Mouse (Mus musculus): Measurements from ENCODE around the gene Hist1h3a. TPM values are rescaled to one million over a fixed set of nuclear protein-coding genes. Genes with fewer than 3 reads are reported as not detected.
A peak's percentile ranks its signal among the peaks of the same experiment; 100 is the strongest.
"Not testable (repeated sequence)": the region's sequence is repeated elsewhere in the genome, so short reads cannot be mapped to it uniquely, and the experiment has no call there.

Gene Hist1h3a
- polyA plus RNA-seq, 1 experiment, result 1.4 TPM

GRCm38 (mm10) chr13:23738041-23738440 is 24.1 kb downstream of the Hist1h3a start:
- TF ChIP-seq POLR2A (IDR thresholded peaks at IDR 0.05; ENCODE audit: extremely low read depth, insufficient read depth, low read length), result no peak
- no peak for TF ChIP-seq CTCF (IDR thresholded peaks at IDR 0.05; ENCODE audit: extremely low read depth, insufficient read depth, low read length)
- Histone ChIP-seq H3K4me1 (ENCODE audit: control insufficient read depth, insufficient read depth, low read length) (no peaks in the 10 kb centered on the region), H3K4me3 (ENCODE audit: insufficient read depth, low read length) (peak overlapping the region; percentile 67; the same call in 1 of the 2 replicates), H3K27ac (ENCODE audit: insufficient read depth, low read length) (peak overlapping the region; percentile 60; the same call in 1 of the 2 replicates)

GRCm38 (mm10) chr13:23737091-23737490 is 25.1 kb downstream of the Hist1h3a start:
- H3K4me3 ChIP-seq (ENCODE audit: insufficient read depth, low read length), result no peak overlapping the region
- peaks cover 1% of the 10 kb centered on the region; the same call in 1 of the 2 replicates for H3K4me1 ChIP-seq (ENCODE audit: control insufficient read depth, insufficient read depth, low read length)
- no peak for TF ChIP-seq CTCF (IDR thresholded peaks at IDR 0.05; ENCODE audit: extremely low read depth, insufficient read depth, low read length)
- TF ChIP-seq POLR2A (IDR thresholded peaks at IDR 0.05; ENCODE audit: extremely low read depth, insufficient read depth, low read length), result no peak
- H3K27ac ChIP-seq (ENCODE audit: insufficient read depth, low read length), result no peak overlapping the region

- Histone ChIP-seq H3K27ac (ENCODE audit: insufficient read depth, low read length) (no peak overlapping the region), H3K4me1 (ENCODE audit: control insufficient read depth, insufficient read depth, low read length) (peaks cover 2% of the 10 kb centered on the region; the same call in 1 of the 2 replicates), H3K4me3 (ENCODE audit: insufficient read depth, low read length) (no peak overlapping the region)
- TF ChIP-seq CTCF (IDR thresholded peaks at IDR 0.05; ENCODE audit: extremely low read depth, insufficient read depth, low read length), result peak; percentile 88
- TF ChIP-seq POLR2A (IDR thresholded peaks at IDR 0.05; ENCODE audit: extremely low read depth, insufficient read depth, low read length), result no peak
These were observed 29.9 kb downstream of the Hist1h3a start for GRCm38 (mm10) chr13:23732156-23732804.

DNA sequence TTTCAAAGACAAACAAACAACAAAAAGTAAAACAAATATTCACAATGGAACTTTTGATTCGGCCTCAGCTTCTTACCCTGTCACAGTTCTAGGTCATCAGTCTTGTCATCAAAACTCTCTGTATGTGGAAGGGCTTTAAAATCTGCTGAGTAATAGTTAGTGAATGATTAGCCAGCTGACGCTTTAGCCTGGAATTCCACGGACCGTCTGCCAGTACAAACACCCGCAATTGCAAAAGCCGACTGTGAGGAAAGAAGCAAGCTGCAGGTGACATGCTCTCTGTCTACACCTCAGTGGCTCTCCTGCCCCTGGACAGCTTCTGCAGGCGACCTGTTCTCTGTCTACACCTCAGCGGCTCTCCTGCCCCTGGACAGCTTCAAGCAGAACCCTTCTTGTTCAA is 31.7 kb downstream of the Hist1h3a start:
- no peak for TF ChIP-seq POLR2A (IDR thresholded peaks at IDR 0.05; ENCODE audit: extremely low read depth, insufficient read depth, low read length)
- no peak for TF ChIP-seq CTCF (IDR thresholded peaks at IDR 0.05; ENCODE audit: extremely low read depth, insufficient read depth, low read length)
- H3K4me1 ChIP-seq (ENCODE audit: control insufficient read depth, insufficient read depth, low read length), result peaks cover 2% of the 10 kb centered on the region; the same call in 1 of the 2 replicates

DNA sequence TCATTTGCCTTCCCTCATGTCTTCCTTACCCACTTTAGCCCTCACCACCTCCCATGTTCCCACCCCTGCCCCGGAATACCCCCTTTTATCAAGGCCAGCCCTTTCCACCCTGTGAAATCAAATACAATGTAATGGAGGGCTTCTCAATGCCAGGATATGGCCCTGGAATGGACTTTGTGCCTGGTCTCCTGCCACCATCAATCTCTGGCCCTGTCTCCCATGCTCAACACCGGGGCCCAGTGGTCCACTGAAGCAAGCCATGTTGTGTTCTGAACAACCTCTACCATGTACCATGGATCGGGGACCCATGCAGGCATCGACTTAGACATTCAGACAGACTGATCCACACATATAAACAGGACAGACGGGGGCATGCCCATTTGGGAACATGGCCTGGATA is 32.5 kb downstream of the Hist1h3a start:
- TF ChIP-seq CTCF (IDR thresholded peaks at IDR 0.05; ENCODE audit: extremely low read depth, insufficient read depth, low read length) (no peak), POLR2A (IDR thresholded peaks at IDR 0.05; ENCODE audit: extremely low read depth, insufficient read depth, low read length) (no peak)
- no peak overlapping the region for H3K4me3 ChIP-seq (ENCODE audit: insufficient read depth, low read length)
- peaks cover 2% of the 10 kb centered on the region; the same call in 1 of the 2 replicates for H3K4me1 ChIP-seq (ENCODE audit: control insufficient read depth, insufficient read depth, low read length)
- no peak overlapping the region for H3K27ac ChIP-seq (ENCODE audit: insufficient read depth, low read length)

More for the DNA sequence above, 31.7 kb downstream of the Hist1h3a start:
- Histone ChIP-seq H3K27ac (ENCODE audit: insufficient read depth, low read length) (no peak overlapping the region), H3K4me3 (ENCODE audit: insufficient read depth, low read length) (no peak overlapping the region)

GRCm38 (mm10) chr13:23729192-23729525 is 33.0 kb downstream of the Hist1h3a start:
- H3K27ac ChIP-seq (ENCODE audit: insufficient read depth, low read length), result no peak overlapping the region
- H3K4me1 ChIP-seq (ENCODE audit: control insufficient read depth, insufficient read depth, low read length), result peaks cover 2% of the 10 kb centered on the region; the same call in 1 of the 2 replicates
- no peak for TF ChIP-seq CTCF (IDR thresholded peaks at IDR 0.05; ENCODE audit: extremely low read depth, insufficient read depth, low read length)
- TF ChIP-seq POLR2A (IDR thresholded peaks at IDR 0.05; ENCODE audit: extremely low read depth, insufficient read depth, low read length), result no peak
- H3K4me3 ChIP-seq (ENCODE audit: insufficient read depth, low read length), result no peak overlapping the region

DNA sequence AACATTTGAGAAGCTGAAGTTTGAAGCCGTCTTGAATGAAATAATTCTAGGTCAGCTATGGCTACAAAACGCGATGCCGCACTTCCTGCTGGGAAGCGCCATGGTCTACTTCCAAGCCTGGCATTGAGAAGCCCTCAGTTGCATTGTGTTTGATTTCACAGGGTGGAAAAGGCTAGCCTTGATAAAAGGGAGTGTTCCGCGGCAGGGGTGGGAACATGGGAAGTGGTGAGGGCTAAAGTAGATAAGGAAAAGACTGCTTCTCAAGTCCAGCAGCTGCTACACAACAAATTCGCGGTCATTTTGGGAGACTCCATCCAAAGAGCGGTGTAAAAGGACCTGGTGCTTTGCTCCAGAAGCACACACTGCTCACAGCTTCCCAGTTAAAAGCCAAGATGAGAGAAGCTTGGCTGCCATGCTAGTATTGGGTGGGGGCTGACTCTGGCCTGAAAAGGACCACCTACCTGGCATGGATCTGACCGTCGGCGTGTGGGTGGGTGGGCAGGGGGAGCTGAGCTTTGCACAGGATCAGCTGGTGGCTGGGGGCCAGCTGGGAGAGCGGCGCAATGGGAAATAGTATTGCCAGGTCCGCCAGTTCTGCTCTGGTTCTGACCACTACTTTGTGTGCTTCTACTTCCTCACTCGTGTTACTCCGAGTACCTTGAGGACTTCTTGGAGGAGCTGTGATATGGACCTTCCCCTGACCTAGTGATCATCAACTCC is 33.6 kb downstream of the Hist1h3a start:
- TF ChIP-seq POLR2A (IDR thresholded peaks at IDR 0.05; ENCODE audit: extremely low read depth, insufficient read depth, low read length) (no peak), CTCF (IDR thresholded peaks at IDR 0.05; ENCODE audit: extremely low read depth, insufficient read depth, low read length) (no peak)
- peaks cover 2% of the 10 kb centered on the region; the same call in 1 of the 2 replicates for H3K4me1 ChIP-seq (ENCODE audit: control insufficient read depth, insufficient read depth, low read length)
- no peak overlapping the region for H3K4me3 ChIP-seq (ENCODE audit: insufficient read depth, low read length)
- H3K27ac ChIP-seq (ENCODE audit: insufficient read depth, low read length), result no peak overlapping the region

DNA sequence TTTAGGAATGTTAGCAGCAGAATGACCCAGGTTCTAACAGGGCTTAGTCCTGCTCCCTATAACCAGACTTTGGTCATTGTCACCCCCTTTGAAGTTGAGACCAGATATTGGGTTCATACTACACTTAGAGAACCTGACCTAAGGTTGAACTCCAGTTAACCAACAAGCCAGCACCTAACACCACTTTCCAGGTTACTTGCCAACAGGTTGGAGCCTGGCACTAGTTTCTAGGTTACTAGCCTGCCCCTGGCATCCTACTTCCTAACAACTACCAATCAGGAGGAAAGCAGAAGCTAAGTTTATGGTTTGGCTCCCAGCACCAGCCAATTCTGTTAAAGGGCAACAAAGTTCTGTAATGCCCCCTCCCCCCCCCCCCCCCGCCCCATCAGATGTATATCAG is 37.0 kb downstream of the Hist1h3a start:
- TF ChIP-seq POLR2A (IDR thresholded peaks at IDR 0.05; ENCODE audit: extremely low read depth, insufficient read depth, low read length) (no peak), CTCF (IDR thresholded peaks at IDR 0.05; ENCODE audit: extremely low read depth, insufficient read depth, low read length) (no peak)
- Histone ChIP-seq H3K4me3 (ENCODE audit: insufficient read depth, low read length) (no peak overlapping the region), H3K27ac (ENCODE audit: insufficient read depth, low read length) (no peak overlapping the region), H3K4me1 (ENCODE audit: control insufficient read depth, insufficient read depth, low read length) (no peaks in the 10 kb centered on the region)

GRCm38 (mm10) chr13:23724239-23724638 is 37.9 kb downstream of the Hist1h3a start:
- no peaks in the 10 kb centered on the region for H3K4me1 ChIP-seq (ENCODE audit: control insufficient read depth, insufficient read depth, low read length)
- no peak overlapping the region for H3K27ac ChIP-seq (ENCODE audit: insufficient read depth, low read length)
- TF ChIP-seq CTCF (IDR thresholded peaks at IDR 0.05; ENCODE audit: extremely low read depth, insufficient read depth, low read length) (no peak), POLR2A (IDR thresholded peaks at IDR 0.05; ENCODE audit: extremely low read depth, insufficient read depth, low read length) (no peak)
- H3K4me3 ChIP-seq (ENCODE audit: insufficient read depth, low read length), result no peak overlapping the region

DNA sequence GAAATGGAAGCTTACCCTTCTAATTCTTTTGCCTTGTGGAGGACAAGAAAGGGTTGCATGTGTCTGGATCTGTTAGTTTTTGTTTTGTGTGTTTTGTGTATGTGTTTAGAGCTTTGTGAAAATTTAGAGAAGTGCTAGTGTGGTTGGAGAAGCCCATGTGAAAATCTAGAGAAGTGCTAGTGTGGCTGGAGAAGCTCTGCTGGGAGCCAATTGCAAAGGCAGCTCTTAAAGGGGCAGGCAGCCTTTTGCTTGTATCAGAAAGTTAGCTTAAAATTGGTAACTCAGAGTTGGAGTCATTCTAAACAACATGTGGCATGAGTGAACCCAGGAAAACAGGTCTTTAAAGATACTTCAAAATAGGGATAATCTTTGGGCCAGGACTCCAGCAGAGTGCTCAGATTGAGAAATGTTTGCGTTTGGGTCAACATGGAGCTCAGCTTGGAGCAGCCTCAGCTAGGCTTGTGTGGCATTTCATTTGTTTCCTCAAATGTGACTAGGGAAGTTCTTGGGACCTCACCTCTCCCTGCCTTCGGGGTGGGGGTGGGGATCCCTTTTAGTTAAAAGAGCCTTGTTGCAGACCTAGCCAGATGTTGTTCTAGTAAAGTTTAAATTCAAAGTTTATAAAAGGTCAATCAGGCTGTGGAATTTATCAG is 44.5 kb downstream of the Hist1h3a start:
- H3K4me3 ChIP-seq (ENCODE audit: insufficient read depth, low read length); H3K4me1 ChIP-seq (ENCODE audit: control insufficient read depth, insufficient read depth, low read length); H3K27ac ChIP-seq (ENCODE audit: insufficient read depth, low read length): not testable (repeated sequence)

Data from cortical plate, adult 2 months (tissue).